Mouse (Mus musculus) limb, embryonic 11.5 days (tissue): ENCODE results near the gene Cdadc1. TPM values are rescaled to one million over a fixed set of nuclear protein-coding genes. Genes with fewer than 3 reads are reported as not detected.
A peak's percentile ranks its signal among the peaks of the same experiment; 100 is the strongest.

Experiments
- ATAC-seq: fragments of 200-750 bp; cut with Nextera tagmentation; 2 replicates; pipeline ENCODE4 v1.8.0; 2017; ENCODE audit warnings: low read depth; ENCODE audit not compliant: insufficient number of reproducible peaks, low FRiP score, low TSS enrichment
- DNase-seq: peaks from one replicate; pipeline ENCODE4 v3.0.0-alpha.2; 2015; ENCODE audit warnings: low spot score
- H3K27ac ChIP-seq: fragments of 300-500 bp; sonication (generic); replicated peaks from 2 replicates; pipeline ENCODE4 v1.5.1; 2014; ENCODE audit warnings: low read depth, mild to moderate bottlenecking, low read length
- H3K27me3 ChIP-seq: fragments of 300-500 bp; sonication (generic); 2 replicates; pipeline ENCODE4 v1.6.1; 2014; ENCODE audit warnings: mild to moderate bottlenecking, low read length, mixed read lengths; ENCODE audit not compliant: control insufficient read depth, insufficient read depth
- H3K36me3 ChIP-seq: fragments of 300-500 bp; sonication (generic); 2 replicates; pipeline ENCODE4 v1.6.1; 2014; ENCODE audit warnings: mild to moderate bottlenecking, low read length, moderate library complexity, mixed read lengths; ENCODE audit not compliant: control insufficient read depth, insufficient read depth
- H3K4me1 ChIP-seq: fragments of 300-500 bp; sonication (generic); 2 replicates; pipeline ENCODE4 v1.6.1; 2014; ENCODE audit warnings: low read length, mixed read lengths; ENCODE audit not compliant: control insufficient read depth, insufficient read depth
- H3K4me2 ChIP-seq: fragments of 300-500 bp; sonication (generic); 2 replicates; pipeline ENCODE4 v1.6.1; 2014; ENCODE audit warnings: low read depth, mild to moderate bottlenecking, moderate library complexity; ENCODE audit not compliant: severe bottlenecking
- H3K4me3 ChIP-seq: fragments of 300-500 bp; sonication (generic); 2 replicates; pipeline ENCODE4 v1.5.1; 2014; ENCODE audit warnings: low read depth, low read length
- H3K9ac ChIP-seq: fragments of 300-500 bp; sonication (generic); 2 replicates; pipeline ENCODE4 v1.6.1; 2014; ENCODE audit warnings: mild to moderate bottlenecking, low read length
- H3K9me3 ChIP-seq: fragments of 300-500 bp; sonication (generic); 2 replicates; pipeline ENCODE4 v1.6.1; 2016; ENCODE audit warnings: low read length; ENCODE audit not compliant: control insufficient read depth
- WGBS: fragments of 180-500 bp; shearing (Covaris S2); extraction: QIAGEN DNeasy Blood & Tissue Kit; methylation state at CpG from one replicate; pipeline ENCODE4 v1.1.7; 2014; 5-methylcytosine and 5-hydroxymethylcytosine counted together
- polyA plus RNA-seq: library from polyadenylated mRNA; unstranded; fragments of >200 nt; fragmentation: Nextera tagmentation; extraction: Ambion mirVana; gene quantifications from 2 replicates; pipeline ENCODE4 v1.2.1, GENCODE M21; 2014

The Cdadc1 gene
- polyA plus RNA-seq, 1 experiment from 2014 or later: 24.6 TPM

- Histone ChIP-seq H3K27ac (no peak overlapping the region), H3K36me3 (no peaks in the 10 kb centered on the region), H3K9ac (no peak overlapping the region), H3K27me3 (no peaks in the 10 kb centered on the region), H3K4me3 (no peak overlapping the region), H3K4me1 (no peaks in the 10 kb centered on the region; the same call in 1 of the 2 replicates), H3K4me2 (no peak overlapping the region), H3K9me3 (no peaks in the 10 kb centered on the region)
- DNase-seq (peak; percentile 85), ATAC-seq (no peak; the same call in 1 of the 2 replicates)
- WGBS: 60% methylated on average over 13 of the region's 13 CpGs
Measured at GRCm38 (mm10) chr14:59555928-59556531, 41.7 kb downstream of the Cdadc1 start.

DNA sequence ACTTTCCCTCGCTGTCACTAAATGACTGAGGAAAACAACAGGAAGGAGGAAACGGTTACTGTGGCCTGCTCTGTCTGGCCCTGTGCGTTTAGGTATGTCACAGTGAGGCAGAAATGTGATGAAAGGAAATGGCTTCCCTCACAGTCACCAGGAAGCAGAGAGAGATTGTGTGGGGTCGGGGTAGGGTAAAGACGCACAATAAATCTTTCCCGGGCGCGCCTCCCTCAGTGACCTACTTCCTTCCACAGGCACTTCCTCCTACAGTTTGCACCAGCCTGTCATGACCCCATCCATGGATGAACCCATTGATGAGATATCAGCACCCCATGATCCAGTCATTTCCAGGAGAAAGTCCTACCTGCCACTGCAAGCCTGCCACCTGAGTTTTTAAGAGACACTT, 42.7 kb downstream of the Cdadc1 start:
- no peak for DNase-seq
- Histone ChIP-seq H3K27me3 (no peaks in the 10 kb centered on the region), H3K4me1 (no peaks in the 10 kb centered on the region; the same call in 1 of the 2 replicates), H3K9ac (no peak overlapping the region), H3K27ac (no peak overlapping the region), H3K4me3 (no peak overlapping the region), H3K36me3 (no peaks in the 10 kb centered on the region), H3K9me3 (no peaks in the 10 kb centered on the region), H3K4me2 (no peak overlapping the region)
- WGBS: 63% methylated on average over 8 of the region's 8 CpGs
- no peak for ATAC-seq

DNA sequence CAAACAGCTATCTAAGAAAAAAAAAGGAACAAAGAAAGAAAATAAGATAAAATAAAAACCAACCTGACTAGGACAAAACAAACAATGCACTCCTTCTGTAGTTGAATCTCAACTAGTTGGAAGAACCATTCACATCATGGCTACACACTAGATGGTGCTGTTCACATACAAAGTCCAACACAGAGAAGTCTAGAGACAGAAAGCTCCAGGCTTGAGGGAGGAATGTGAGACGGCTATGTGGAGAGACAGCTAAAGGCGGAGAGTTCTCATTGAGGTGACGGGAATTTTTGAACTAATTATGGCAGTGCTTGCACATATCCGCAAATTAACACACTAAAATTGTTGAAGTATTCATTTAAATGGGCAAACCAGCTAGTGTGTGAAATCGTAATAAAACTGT, 43.7 kb downstream of the Cdadc1 start:
- Histone ChIP-seq H3K4me2 (no peak overlapping the region), H3K9ac (no peak overlapping the region), H3K27ac (no peak overlapping the region), H3K27me3 (no peaks in the 10 kb centered on the region), H3K9me3 (no peaks in the 10 kb centered on the region), H3K4me1 (no peaks in the 10 kb centered on the region), H3K36me3 (no peaks in the 10 kb centered on the region), H3K4me3 (no peak overlapping the region)
- no peak for DNase-seq
- 80% methylated on average over 5 of the region's 5 CpGs for WGBS
- ATAC-seq: no peak

- Histone ChIP-seq H3K36me3 (no peaks in the 10 kb centered on the region), H3K4me3 (no peak overlapping the region), H3K4me2 (no peak overlapping the region), H3K9ac (no peak overlapping the region), H3K27me3 (no peaks in the 10 kb centered on the region), H3K27ac (no peak overlapping the region), H3K9me3 (no peaks in the 10 kb centered on the region), H3K4me1 (no peaks in the 10 kb centered on the region)
- 71% methylated on average over 8 of the region's 8 CpGs for WGBS
- DNase-seq: no peak
- no peak for ATAC-seq
Measured at GRCm38 (mm10) chr14:59551956-59552355, 45.8 kb downstream of the Cdadc1 start.

DNA sequence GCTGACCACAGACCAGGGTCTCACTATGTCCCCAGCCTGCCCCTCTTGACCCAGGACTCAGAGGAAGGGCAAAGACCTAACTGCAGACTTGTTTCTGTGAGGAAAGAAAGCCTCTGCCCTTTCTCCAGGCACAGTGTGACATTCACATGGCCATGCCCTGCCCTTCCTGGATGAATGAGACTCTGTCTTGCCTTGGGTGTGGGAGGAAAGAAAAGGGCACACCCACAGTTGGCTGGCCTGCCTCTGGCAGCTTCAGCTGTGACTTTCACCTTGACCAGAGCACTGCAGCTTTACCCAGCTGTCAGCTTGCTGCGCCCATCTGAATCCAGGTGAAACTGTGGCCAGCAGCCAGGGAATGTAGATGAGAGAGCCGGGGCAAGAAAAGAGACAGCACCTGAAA, 46.9 kb downstream of the Cdadc1 start:
- Histone ChIP-seq H3K4me2 (no peak overlapping the region), H3K27ac (no peak overlapping the region), H3K9me3 (no peaks in the 10 kb centered on the region), H3K9ac (no peak overlapping the region), H3K4me3 (no peak overlapping the region), H3K36me3 (no peaks in the 10 kb centered on the region), H3K4me1 (no peaks in the 10 kb centered on the region), H3K27me3 (no peaks in the 10 kb centered on the region)
- ATAC-seq (no peak), DNase-seq (no peak)
- 93% methylated on average over 2 of the region's 2 CpGs for WGBS

- no peaks in the 10 kb centered on the region for H3K27me3 ChIP-seq
- H3K27ac ChIP-seq: no peak overlapping the region
- H3K4me1 ChIP-seq: no peaks in the 10 kb centered on the region
- ATAC-seq: no peak
- H3K9ac ChIP-seq: no peak overlapping the region
- 84% methylated on average over 6 of the region's 6 CpGs for WGBS
- H3K36me3 ChIP-seq: no peaks in the 10 kb centered on the region
- H3K4me3 ChIP-seq: no peak overlapping the region
- H3K4me2 ChIP-seq: no peak overlapping the region
- DNase-seq: no peak
- H3K9me3 ChIP-seq: no peaks in the 10 kb centered on the region
Measured at GRCm38 (mm10) chr14:59549106-59549505, 48.7 kb downstream of the Cdadc1 start.

GRCm38 (mm10) chr14:59548532-59548931, 49.2 kb downstream of the Cdadc1 start:
- WGBS: 74% methylated on average over 2 of the region's 2 CpGs
- ATAC-seq (no peak), DNase-seq (no peak)
- no peaks in the 10 kb centered on the region for H3K36me3 ChIP-seq
- H3K27me3 ChIP-seq: no peaks in the 10 kb centered on the region
- H3K4me1 ChIP-seq: no peaks in the 10 kb centered on the region
- no peak overlapping the region for H3K4me2 ChIP-seq
- no peaks in the 10 kb centered on the region for H3K9me3 ChIP-seq
- H3K27ac ChIP-seq: no peak overlapping the region
- H3K4me3 ChIP-seq: no peak overlapping the region
- no peak overlapping the region for H3K9ac ChIP-seq

DNA sequence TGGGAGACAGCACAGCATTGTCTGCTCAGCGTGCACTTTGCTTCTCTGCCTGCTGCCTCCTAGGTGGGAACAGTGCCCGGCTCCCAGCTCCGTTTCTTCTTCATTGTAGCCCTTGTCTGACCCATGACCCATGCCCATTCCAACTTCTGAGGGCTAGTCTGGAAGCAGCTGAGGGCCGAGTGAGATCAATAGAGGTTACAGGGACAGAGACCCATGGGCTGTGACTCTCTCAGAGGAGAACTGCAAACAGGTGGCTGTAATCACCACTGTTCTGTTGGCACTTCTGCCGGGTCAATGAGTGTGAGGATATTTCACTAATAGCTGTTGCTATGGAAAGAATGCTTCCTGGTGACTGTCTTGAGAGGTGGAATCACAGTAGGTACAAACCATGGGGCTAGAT, 50.2 kb downstream of the Cdadc1 start:
- Histone ChIP-seq H3K4me1 (no peaks in the 10 kb centered on the region), H3K9me3 (no peaks in the 10 kb centered on the region), H3K27ac (no peak overlapping the region), H3K36me3 (no peaks in the 10 kb centered on the region), H3K4me2 (no peak overlapping the region), H3K4me3 (no peak overlapping the region), H3K27me3 (no peaks in the 10 kb centered on the region), H3K9ac (no peak overlapping the region)
- DNase-seq (no peak), ATAC-seq (no peak)
- 74% methylated on average over 5 of the region's 5 CpGs for WGBS
